Mouse (Mus musculus) MEL-GATA-1-ER (cell line): Measurements from ENCODE around the gene Pomgnt2.

Experiments
- DNase-seq: peaks from one replicate; pipeline ENCODE4 v3.0.0-alpha.2; 2012; ENCODE audit warnings: low read depth; ENCODE audit errors: extremely low read depth

Pomgnt2 gene

GRCm38 (mm10) chr9:122013629-122014028, 16.7 kb upstream of the Pomgnt2 start:
- DNase-seq: no peak

- DNase-seq: no peak
Measured at GRCm38 (mm10) chr9:122012816-122013215, 15.9 kb upstream of the Pomgnt2 start.

- no peak for DNase-seq
Measured at GRCm38 (mm10) chr9:122010751-122011150, 13.8 kb upstream of the Pomgnt2 start.

- no peak for DNase-seq
Measured at GRCm38 (mm10) chr9:122008876-122009275, 12.0 kb upstream of the Pomgnt2 start.

- DNase-seq: no peak
Measured at GRCm38 (mm10) chr9:122006609-122007008, 9.7 kb upstream of the Pomgnt2 start.

GRCm38 (mm10) chr9:122006175-122006574, 9.3 kb upstream of the Pomgnt2 start:
- DNase-seq: no peak

GRCm38 (mm10) chr9:121997978-121998377, 1.1 kb upstream of the Pomgnt2 start:
- no peak for DNase-seq

GRCm38 (mm10) chr9:121995508-121996131, 1.3 kb downstream of the Pomgnt2 start:
- no peak for DNase-seq

GRCm38 (mm10) chr9:121995077-121995476, 1.8 kb downstream of the Pomgnt2 start:
- no peak for DNase-seq

GRCm38 (mm10) chr9:121993047-121993446, 3.9 kb downstream of the Pomgnt2 start:
- no peak for DNase-seq

- no peak for DNase-seq
Measured at GRCm38 (mm10) chr9:121991041-121991440, 5.9 kb downstream of the Pomgnt2 start.

- DNase-seq: no peak
Measured at GRCm38 (mm10) chr9:121989536-121989935, 7.4 kb downstream of the Pomgnt2 start.

- no peak for DNase-seq
Measured at GRCm38 (mm10) chr9:121988910-121989309, 8.0 kb downstream of the Pomgnt2 start.

GRCm38 (mm10) chr9:121984465-121985461, 12.1 kb downstream of the Pomgnt2 start:
- peak; percentile 15 for DNase-seq

- no peak for DNase-seq
Measured at GRCm38 (mm10) chr9:121983504-121983903, 13.4 kb downstream of the Pomgnt2 start.

- no peak for DNase-seq
Measured at GRCm38 (mm10) chr9:121982665-121983064, 14.2 kb downstream of the Pomgnt2 start.

- DNase-seq: no peak
Measured at GRCm38 (mm10) chr9:121982214-121982613, 14.7 kb downstream of the Pomgnt2 start.

GRCm38 (mm10) chr9:121981466-121982105, 15.3 kb downstream of the Pomgnt2 start:
- DNase-seq: no peak

GRCm38 (mm10) chr9:121981046-121981445, 15.9 kb downstream of the Pomgnt2 start:
- no peak for DNase-seq

- DNase-seq: no peak
Measured at GRCm38 (mm10) chr9:121975321-121975720, 21.6 kb downstream of the Pomgnt2 start.

GRCm38 (mm10) chr9:121974141-121974986, 22.5 kb downstream of the Pomgnt2 start:
- no peak for DNase-seq
